11 mouse cellular contexts compared by ENCODE assay signal in the genomic region with DNA sequence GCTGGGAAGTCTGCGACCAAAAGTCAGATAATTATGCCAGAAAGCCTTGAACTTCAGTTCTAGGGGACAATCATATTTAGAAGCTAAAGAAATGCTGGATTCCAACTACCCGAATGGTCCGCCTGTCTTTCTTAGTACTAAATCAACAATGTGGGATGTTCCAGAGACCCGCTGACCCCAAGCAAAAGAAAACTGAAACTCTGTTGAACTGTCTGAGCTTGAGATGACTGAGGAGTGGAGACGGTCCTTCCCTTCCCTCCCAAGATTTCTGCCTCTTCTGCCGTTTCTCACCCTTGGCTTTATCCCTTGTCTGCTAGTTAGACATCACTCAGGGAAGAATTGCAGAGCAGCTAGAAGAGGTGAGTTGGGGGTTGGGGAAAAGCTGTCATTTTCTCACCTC. TPM values are rescaled to one million over a fixed set of nuclear protein-coding genes. Genes with fewer than 3 reads are reported as not detected.
A peak's percentile ranks its signal among the peaks of the same experiment; 100 is the strongest.
DNase-seq lines count a peak whose midpoint lies in the region; ATAC-seq and TF ChIP-seq lines count a peak whose summit lies in the region.
"Had no signal": no experiment of that assay in that cellular context is flagged by ENCODE, and none has a peak within 500 bp of the region (broad histone marks: within the 10 kb centered on the region; RNA-seq: fewer than 3 reads in every experiment).

No protein-coding gene starts in this region.

- 0 out of 2 replicates have a peak overlapping the region, but pooled peaks have one; percentile 5 for H3K27ac ChIP-seq in hindbrain, embryonic 10.5 days
- no peak overlapping the region for H3K27ac ChIP-seq in hindbrain, postnatal 0 days
- H3K27ac ChIP-seq in embryonic facial prominence, embryonic 12.5 days: 0 out of 2 replicates have a peak overlapping the region, but pooled peaks have one; percentile 23
- H3K27ac ChIP-seq: limb, embryonic 15.5 days had no signal

- no peak overlapping the region for H3K9ac ChIP-seq in hindbrain, postnatal 0 days (replicated peaks; ENCODE audit: low read length)
- no peak overlapping the region for H3K9ac ChIP-seq in embryonic facial prominence, embryonic 12.5 days
- H3K9ac ChIP-seq: limb, embryonic 15.5 days had no signal

- H3K9me3 ChIP-seq in hindbrain, embryonic 10.5 days: no peaks in the 10 kb centered on the region
- H3K9me3 ChIP-seq in hindbrain, postnatal 0 days (ENCODE audit: low read length): no peaks in the 10 kb centered on the region
- no peaks in the 10 kb centered on the region for H3K9me3 ChIP-seq in embryonic facial prominence, embryonic 12.5 days
- H3K9me3 ChIP-seq: limb, embryonic 15.5 days had no signal

- H3K4me2 ChIP-seq in hindbrain, postnatal 0 days (ENCODE audit: low read depth, low read length): no peak overlapping the region
- H3K4me2 ChIP-seq in embryonic facial prominence, embryonic 12.5 days (replicated peaks): peak overlapping the region; percentile 17; the same call in 1 of the 2 replicates
- H3K4me2 ChIP-seq: limb, embryonic 15.5 days had no signal

- H3K36me3 ChIP-seq in hindbrain, embryonic 10.5 days: no peaks in the 10 kb centered on the region
- no peaks in the 10 kb centered on the region for H3K36me3 ChIP-seq in hindbrain, postnatal 0 days (ENCODE audit: insufficient read depth, low read length)
- no peaks in the 10 kb centered on the region for H3K36me3 ChIP-seq in embryonic facial prominence, embryonic 12.5 days
- H3K36me3 ChIP-seq: limb, embryonic 15.5 days had no signal

- no peak for ATAC-seq in hindbrain, postnatal 0 days
- ATAC-seq in embryonic facial prominence, embryonic 12.5 days (ENCODE audit: insufficient number of reproducible peaks, insufficient read depth, low FRiP score, low TSS enrichment): no peak
- no peak for ATAC-seq in monocyte, adult 5-6 weeks (replicated peaks; ENCODE audit: insufficient number of reproducible peaks, low FRiP score, low TSS enrichment, poor library complexity, severe bottlenecking)
- no peak for ATAC-seq in erythroblast, adult 5-6 weeks (replicated peaks; ENCODE audit: low FRiP score, poor library complexity, severe bottlenecking)

- peaks cover 12% of the 10 kb centered on the region; the same call in 1 of the 2 replicates for H3K4me1 ChIP-seq in hindbrain, embryonic 10.5 days (replicated peaks)
- H3K4me1 ChIP-seq in hindbrain, postnatal 0 days (ENCODE audit: insufficient read depth, low read length): no peaks in the 10 kb centered on the region
- no peaks in the 10 kb centered on the region for H3K4me1 ChIP-seq in embryonic facial prominence, embryonic 12.5 days
- H3K4me1 ChIP-seq: limb, embryonic 15.5 days had no signal

- peak; percentile 32 for DNase-seq in hindbrain, embryonic 10.5 days (ENCODE audit: low spot score)
- no peak for DNase-seq in hindbrain, postnatal 0 days (ENCODE audit: low spot score)
- DNase-seq in forelimb bud, embryonic 11.5 days (ENCODE audit: low read depth, low spot score): peak; percentile 12
- DNase-seq in retina, embryonic 14.5 days (ENCODE audit: low spot score): peak; percentile 23
- no peak for DNase-seq in thymus, postnatal 10 days (ENCODE audit: low spot score in 2 of 2)
- DNase-seq: cerebellum, adult 9-10 months; gastrocnemius, postnatal 10 days had no signal

- H3K4me3 ChIP-seq in hindbrain, embryonic 10.5 days: peak overlapping the region; percentile 33
- no peak overlapping the region for H3K4me3 ChIP-seq in hindbrain, postnatal 0 days (ENCODE audit: low read length)
- no peak overlapping the region for H3K4me3 ChIP-seq in embryonic facial prominence, embryonic 12.5 days
- H3K4me3 ChIP-seq: limb, embryonic 15.5 days had no signal

- TF ChIP-seq CTCF in hindbrain, postnatal 0 days (IDR thresholded peaks at IDR 0.05; ENCODE audit: low read depth): no peak

- under 1% methylated on average over 6 of the region's 6 CpGs for WGBS in hindbrain, embryonic 10.5 days
- WGBS in hindbrain, postnatal 0 days: 2% methylated on average over 6 of the region's 6 CpGs
- 7% methylated on average over 6 of the region's 6 CpGs for WGBS in embryonic facial prominence, embryonic 12.5 days

- H3K27me3 ChIP-seq in hindbrain, embryonic 10.5 days (ENCODE audit: insufficient read depth, poor library complexity, severe bottlenecking): peaks cover 100% of the 10 kb centered on the region
- peaks cover 89% of the 10 kb centered on the region for H3K27me3 ChIP-seq in hindbrain, postnatal 0 days (ENCODE audit: insufficient read depth, low read length)
- H3K27me3 ChIP-seq in embryonic facial prominence, embryonic 12.5 days: peaks cover 76% of the 10 kb centered on the region

RNA-seq across cellular contexts. Expression of gene Isl1, which starts 5.7 kb away (rescaled TPM):
- 34.9 and 63.4 TPM in 2 replicates for polyA plus RNA-seq in hindbrain, embryonic 10.5 days (2016; fragmentation: Nextera tagmentation; extraction: Ambion mirVana)
- total RNA-seq in hindbrain, postnatal 0 days (2014; rRNA removed): 16.9 and 21.8 TPM in 2 replicates
- polyA plus RNA-seq in hindbrain, postnatal 0 days (2015; fragmentation: Nextera tagmentation; extraction: Ambion mirVana): 8.3 and 10.2 TPM in 2 replicates
- 44.8 and 55.6 TPM in 2 replicates for polyA plus RNA-seq in embryonic facial prominence, embryonic 12.5 days (2016; fragmentation: Nextera tagmentation; extraction: Ambion mirVana)
- total RNA-seq in monocyte, adult 5-6 weeks (2017): not detected in 3 replicates
- total RNA-seq in erythroblast, adult 5-6 weeks (2015; ENCODE audit: low replicate concordance): not detected in 2 replicates
- not detected in 2 replicates for total RNA-seq in erythroblast, adult 5-6 weeks (2017; ENCODE audit: low replicate concordance)

Comparison
In these comparisons a context has a peak if more than half of its experiments do, and no peak if none do; other contexts are left out.
1. DNase-seq: peak in hindbrain, embryonic 10.5 days (single experiment), forelimb bud, embryonic 11.5 days (single experiment) and retina, embryonic 14.5 days (single experiment); none in hindbrain, postnatal 0 days (single experiment) and thymus, postnatal 10 days (0 of 2).
2. RNA of gene Isl1, which starts 5.7 kb away (total RNA-seq): 16.9 to 21.8 TPM in hindbrain, postnatal 0 days; not detected in monocyte, adult 5-6 weeks and not detected in erythroblast, adult 5-6 weeks; every median in the first group is over 10 times any median in the second.